Mouse (Mus musculus): ENCODE measurements around the gene Tex12.

The Tex12 gene

DNA sequence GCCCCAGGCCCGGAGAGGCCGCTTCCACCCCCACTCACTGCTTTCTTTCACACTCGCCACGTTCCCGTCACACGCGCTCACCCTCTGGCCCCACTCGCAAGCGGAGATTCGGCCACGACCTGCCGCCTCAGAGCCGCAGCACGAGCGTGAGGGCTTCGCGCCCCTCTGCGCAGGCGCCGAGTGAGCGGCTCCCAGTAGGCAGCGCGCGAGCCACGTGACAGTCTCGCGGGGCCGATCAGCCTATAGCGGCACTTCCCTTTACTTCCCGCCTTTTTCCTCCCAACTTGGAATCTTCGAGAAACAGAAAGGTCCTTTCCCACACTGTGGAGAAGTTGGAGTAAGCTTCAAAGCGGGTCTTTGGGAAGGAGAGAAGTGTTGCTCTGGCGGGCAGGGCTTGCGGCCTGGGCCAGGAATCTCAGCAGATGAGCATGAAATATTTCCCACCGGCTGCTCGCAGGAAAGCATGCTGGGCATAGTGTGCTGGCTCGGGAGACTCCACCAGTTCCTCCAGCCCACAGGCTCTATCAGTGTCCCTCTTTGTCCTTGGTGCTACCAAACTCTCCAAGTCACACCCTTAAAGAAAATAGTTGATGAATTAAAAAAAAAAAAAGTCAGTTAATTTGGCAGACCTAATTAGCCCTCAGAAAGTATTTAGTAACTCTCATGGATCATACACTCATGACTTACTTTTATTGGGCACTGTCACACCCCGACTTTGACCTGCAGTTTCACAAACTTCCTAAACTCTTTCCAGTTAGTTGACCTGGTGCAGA is at the start of gene Tex12:
TSS of gene Tex12 (minus strand) at position 181 of the 773 bp plus-strand sequence.
- no peak for DNase-seq (ENCODE audit: low spot score in 2 of 2)

DNA sequence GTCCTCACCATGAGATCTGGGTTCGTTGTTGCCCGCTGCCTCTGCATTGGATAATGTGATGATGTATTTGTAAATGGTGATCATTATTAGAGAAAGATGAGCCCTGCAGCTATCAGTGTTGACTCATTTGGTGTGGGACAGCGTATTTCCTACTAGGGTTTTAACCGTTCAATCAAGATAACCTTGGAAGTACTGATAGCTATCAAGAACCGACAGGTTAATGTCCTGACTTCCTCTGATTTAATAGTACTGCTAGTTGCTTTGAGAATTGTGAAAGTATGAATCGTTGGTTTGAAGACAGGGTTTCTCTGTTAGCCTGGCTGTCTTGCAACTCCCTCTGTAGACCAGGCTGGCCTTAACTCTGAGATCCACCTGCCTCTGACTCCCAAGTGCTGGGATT is 43.2 kb upstream of the Tex12 start:
- DNase-seq (ENCODE audit: low spot score in 2 of 2) = no peak

DNA sequence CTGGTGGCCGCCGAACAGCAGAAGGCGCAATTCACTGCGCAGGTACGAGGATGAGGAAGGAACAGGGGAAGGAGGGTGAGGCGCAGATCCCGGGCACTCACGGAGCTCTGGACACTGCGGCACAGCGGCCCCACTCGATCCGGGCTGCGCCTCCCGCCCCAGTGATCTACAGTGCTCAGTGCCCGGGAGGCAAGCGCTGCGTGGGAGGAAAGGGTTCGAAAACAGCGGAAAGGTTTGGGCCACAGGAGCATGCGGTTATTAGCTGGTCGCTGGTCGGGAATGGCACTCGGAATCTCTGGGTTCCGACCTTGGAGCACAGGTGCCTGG is 42.8 kb upstream of the Tex12 start:
- DNase-seq (ENCODE audit: low spot score in 2 of 2) = no peak

DNA sequence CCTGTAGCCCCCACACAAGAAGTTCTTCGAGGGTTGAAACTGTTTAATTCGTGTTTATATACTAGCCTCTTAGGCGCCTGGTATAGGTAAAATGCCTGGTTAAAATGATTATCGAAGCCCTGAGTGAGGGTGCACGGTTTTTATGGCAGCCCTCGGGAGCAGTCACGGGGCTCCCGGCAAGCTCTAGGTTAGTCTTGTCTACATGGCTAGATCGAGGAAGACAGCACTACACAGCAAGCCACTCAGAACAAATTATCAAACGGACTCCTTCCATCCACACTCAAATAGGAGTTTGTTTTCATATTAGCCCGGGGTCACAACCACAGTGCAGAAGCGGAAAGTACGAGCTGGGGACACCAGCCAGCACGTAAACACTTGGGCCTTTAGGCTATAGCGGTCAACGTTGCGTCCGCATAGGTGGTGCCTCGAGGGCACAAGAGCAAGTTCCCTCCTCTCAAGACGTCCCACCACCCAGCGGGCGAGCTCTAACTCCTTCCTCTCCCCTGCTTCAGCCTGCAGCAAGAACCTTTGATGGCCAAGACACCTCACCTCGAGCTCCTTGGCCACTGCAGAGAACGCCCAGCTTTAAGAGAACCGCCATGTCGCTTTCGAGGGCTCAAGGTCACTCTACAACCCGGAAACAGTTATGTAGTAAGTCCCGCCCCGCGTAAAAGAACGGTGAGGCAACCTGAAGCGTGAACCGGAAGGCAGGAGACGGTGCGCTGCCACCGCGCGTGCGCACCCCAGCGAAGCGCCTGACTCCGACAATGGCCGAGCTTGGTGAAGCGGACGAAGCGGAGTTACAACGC is 42.3 kb upstream of the Tex12 start, which contains the start of the genes Sdhd and Timm8b:
TSS of gene Sdhd (minus strand) at position 624 of the 809 bp plus-strand sequence.
TSS of gene Timm8b (plus strand) at position 722 of the 809 bp plus-strand sequence.
- DNase-seq (ENCODE audit: low spot score in 2 of 2) = peak; percentile 92 to 96

DNA sequence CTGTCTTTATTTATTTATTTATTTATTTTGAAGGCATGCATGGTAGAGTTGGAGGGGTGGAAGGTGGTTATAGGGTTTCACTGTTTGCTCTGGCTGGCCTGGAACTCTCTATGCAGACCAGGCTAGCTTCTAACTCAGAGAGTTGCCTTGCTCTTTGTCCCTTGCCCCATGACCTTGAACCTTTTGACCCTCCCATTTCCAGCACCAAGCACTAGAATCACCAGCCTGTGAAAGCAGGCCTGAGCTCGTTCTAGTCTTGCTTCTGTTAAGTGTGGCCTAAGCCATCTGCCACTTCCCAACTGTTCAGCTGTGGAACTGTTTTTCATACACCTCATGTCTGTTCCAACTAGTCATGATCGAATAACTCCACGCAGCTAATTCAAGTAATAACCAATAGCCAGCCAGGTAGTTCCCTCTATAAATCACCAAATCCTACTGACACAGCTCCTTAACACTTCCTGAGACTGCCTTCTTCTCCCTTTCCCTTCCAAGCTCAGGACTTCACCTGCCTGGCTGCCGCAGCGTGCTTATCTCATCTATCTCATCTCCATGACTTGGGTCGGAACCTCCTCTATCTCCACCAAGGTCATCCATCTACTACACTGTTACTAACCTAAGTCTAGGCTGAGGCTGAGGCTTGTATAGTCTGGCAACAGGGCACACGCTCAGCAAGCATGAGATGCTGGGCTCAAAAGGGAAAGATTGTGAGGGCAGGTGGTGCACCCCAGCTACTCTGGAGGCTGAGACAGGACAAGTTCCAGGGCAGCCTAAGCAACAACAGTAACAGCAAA is 41.1 kb upstream of the Tex12 start:
- DNase-seq (ENCODE audit: low spot score in 2 of 2) = no peak

DNA sequence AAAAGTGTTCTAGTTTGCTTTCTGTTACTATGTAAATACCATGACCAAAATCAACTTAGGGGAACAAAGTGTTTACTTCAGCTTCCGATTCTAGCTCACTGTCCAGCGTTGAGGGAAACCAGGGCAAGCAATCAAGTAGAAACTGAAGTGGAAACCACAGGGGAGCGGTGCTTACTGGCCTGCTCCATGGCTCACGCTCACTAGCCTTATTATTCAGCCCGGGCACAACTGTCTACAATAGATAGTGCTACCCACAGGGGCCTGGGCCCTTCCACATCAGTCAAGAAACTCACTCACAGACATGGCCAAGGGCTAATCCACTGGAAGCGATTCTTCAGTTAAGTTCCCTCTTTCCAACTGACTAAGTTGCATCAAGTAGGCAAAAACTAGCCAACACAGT is 40.4 kb upstream of the Tex12 start:
- no peak for DNase-seq (ENCODE audit: low spot score in 2 of 2)

DNA sequence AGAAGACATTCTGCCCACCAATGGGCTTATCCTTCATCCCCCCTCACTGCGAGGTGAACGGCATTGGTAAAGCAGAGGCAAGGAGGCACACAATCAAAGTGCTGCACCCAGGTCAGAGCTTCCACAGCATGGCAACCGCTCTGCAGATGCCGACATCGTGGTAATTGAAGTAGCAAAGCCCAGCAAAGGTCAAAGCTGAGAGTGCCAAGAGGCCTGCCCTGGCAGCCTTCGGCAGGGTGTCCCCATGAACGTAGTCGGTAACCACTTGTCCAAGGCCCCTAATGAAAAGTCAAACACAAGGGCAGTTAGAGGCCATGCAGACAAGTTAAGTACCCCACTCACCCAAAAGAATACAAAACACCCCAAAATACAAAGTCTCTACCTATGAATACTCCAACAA is 35.8 kb upstream of the Tex12 start:
- no peak for DNase-seq (ENCODE audit: low spot score in 2 of 2)

DNA sequence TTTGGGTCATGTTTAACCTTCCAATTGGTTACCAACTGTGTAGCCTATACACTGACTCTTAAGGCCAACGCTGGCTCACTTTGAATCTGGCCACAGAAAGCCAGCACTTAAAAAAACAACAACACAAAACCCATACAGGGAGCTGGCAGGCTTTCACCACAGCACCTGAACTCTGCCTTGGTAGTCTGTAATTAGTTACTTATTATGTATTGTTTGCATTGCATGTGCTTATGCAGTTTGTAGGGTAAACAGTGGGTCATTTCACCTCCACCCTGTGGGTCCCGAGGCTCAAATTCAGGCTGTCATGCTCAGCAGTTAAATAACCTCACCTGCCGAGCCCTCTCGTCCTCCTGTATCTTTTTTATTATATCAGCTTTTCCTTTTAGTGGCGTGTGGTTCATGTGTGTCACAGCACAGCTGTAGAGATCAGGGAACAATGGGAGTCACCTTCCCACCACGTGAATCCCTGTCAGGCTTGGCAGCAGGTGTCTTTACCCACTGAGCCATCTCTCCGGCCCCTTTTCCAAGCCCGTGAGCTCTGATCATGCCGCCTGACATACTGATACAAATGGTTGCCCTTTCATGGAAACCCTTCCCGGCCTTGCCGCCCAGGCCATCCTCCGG is 33.8 kb upstream of the Tex12 start:
- DNase-seq (ENCODE audit: low spot score in 2 of 2) = no peak

DNA sequence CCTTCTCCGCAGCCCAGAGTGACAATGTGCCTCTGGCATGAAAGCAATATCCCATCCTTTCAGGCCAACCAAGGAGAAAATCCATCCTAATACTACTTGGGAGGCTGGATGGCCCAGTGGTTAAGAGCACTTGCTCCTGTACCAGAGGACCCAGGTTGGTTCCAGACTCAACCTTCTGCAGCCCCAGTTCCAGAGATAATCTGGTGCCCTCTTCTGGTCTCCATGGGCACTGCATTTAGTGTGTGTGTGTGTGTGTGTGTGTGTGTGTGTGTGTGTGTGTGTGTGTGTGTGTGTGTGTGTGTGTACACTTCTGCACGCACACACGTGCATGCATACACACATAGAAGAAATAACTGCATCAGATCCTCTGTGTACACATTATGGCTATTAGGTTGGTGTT is 32.4 kb upstream of the Tex12 start:
- DNase-seq (ENCODE audit: low spot score in 2 of 2) = peak; percentile 46 to 80

DNA sequence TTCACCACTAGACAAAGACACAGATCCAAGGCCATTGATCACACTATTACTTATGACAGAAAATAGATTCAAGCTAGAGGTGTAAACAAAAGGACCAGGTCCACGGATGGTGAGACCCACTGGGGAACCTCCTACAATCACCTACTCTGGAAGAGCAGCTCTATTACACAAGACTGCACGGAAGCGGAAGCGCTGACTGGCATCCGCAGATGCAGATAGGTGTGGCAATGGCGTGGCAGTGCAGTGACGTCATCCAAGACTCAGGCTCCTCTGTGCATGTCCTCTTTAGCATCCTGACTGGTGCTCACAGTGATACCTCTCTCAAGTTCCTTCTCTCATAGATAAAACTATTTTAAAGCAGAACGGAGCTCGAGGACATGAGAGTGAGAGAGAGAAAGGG is 31.8 kb upstream of the Tex12 start:
- peak in 1 of 2 experiments; percentile 24 for DNase-seq (ENCODE audit: low spot score in 2 of 2)

DNA sequence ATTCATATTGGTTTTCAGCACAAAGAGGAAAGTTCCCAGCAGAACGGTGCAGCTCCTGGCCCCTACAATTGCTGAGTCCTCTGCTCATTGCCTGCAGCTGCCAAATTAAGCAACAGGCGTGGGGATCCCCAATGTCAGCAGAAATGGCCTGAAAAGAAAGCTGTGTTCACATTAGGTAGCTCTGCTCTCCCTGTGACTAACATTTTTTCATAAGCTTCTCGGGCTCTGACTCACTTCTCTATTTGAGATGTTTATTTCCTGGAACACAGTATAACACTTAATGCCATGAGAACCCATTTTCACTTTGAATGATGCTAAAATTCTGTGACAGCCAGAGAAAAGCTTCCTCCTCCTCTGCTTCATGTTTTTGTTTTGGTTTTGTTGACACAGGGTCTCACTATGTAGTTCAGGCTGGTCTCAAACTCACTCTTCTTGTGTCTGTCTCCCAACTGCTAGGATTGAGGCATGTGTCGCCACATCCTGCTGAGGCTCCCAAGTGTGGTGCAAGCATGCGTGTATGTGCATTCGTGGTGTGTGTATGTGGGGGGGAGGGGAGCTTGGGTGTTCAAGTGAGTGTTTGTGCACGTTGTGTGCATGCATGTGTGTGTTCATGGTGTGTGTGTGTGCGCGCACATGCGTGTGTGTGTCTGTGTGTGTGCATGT is 29.9 kb upstream of the Tex12 start:
- peak in 1 of 2 experiments; percentile 15 for DNase-seq (ENCODE audit: low spot score in 2 of 2)

DNA sequence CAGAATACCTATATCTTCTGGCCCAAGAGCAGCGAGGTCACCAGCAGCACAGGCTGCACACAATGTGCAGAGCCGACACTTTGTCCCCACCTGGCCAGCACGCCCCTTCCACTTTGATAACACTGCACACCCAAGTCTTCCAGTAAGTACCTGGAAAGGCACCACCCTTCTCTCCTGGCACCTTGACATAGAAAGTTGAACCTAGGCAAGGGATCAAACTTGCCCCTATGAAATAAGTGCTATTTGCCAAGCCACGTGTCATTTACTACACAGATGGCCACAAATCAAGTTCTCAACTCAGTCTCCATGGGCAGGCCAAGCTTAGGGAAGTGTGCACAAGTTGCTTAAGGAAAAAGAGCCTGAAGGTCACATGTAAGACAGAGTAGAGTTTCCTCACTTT is 25.8 kb upstream of the Tex12 start:
- no peak for DNase-seq (ENCODE audit: low spot score in 2 of 2)

DNA sequence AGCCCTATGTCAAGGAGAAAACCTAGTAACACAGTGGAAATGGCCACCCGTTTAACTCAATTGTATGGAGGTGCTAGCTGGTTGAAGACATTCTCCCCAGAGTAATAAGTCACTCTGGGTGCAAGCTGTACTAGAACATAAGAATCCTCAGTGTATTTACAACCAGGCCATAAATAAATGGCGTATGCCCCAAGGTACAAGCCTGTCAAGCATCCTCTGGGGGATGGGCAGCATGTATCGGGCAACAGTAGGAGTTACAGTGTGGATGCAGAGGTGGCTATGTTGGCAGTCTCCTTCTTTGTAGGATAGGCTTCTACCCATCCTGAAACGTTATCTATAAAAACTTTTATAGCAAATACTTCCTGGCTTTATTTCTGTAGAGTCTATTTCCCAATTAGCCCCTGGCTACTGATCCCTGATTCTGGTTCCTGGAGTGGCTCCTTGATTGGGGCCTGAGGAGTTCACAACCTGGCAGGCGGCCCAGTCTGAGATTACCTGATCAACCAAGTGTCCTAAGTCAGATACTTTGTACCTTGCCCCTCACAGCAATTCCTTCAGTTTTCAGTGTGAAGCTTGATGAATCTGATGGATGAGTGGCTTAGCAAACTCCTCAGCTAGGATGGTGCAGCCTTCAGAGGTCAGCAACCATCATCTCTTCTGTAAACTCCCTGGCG is 24.2 kb upstream of the Tex12 start:
- no peak for DNase-seq (ENCODE audit: low spot score in 2 of 2)

DNA sequence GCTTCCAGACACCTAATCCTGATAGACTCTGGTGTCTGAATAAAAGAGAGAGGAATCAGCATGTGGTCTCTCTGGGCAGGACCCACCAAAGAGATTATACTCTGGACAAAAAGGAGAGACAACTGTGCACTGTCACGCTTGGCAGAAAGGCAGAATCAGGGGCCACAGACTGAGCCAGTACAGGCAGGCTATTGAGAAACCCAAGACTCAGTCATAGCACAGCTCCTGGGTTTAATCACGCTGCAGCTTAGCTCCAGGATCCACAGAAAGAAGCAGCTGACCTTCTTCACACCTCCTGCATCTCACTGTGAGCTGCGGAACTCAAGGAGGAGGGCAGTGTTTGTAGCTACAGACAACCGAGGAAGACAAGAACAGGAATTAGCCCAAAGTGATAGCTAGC is 19.2 kb upstream of the Tex12 start:
- DNase-seq (ENCODE audit: low spot score in 2 of 2) = peak in 1 of 2 experiments; percentile 31

DNA sequence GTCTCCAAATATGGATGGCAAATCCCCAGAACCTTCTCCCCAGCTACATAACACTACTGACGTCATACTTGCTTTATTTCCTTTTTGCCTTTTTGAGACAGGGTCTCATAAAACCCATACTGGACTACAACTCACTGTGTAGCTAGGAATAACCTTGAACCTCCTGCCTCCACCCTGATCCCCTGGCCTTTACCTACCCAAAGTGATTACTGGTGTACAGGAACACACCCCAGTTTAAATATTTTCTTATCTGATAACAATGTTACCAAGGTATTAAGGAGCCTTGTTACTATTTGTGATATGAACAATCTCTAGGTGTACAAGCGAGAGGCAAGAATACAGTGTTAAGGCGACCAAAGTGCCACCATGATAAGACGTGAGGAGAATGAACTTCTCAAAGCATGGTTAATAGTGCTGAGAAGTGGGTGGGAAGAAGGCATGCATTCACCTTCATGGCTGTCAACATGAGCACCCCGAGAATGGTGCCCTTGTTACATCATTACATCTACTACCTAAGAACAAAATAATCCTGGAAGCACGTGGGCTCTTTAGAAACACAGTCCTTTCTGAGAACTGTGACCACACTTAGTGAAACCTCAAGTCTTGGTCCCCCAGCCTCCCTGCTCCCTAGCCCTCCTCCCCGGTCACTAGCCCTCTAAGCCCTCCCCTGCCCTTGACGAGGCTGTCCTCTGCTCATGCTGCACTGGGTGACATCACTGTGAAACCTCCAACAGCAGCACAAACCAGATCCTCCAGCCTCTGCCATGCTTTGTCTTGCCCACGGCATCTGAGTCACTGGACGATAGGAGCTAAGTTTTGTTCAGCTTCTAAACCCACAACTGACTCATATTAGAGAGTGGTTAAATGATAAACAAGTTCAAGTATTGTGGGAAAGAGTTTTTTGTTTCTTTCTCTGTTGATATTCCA is 8.7 kb upstream of the Tex12 start:
- DNase-seq (ENCODE audit: low spot score in 2 of 2) = no peak

DNA sequence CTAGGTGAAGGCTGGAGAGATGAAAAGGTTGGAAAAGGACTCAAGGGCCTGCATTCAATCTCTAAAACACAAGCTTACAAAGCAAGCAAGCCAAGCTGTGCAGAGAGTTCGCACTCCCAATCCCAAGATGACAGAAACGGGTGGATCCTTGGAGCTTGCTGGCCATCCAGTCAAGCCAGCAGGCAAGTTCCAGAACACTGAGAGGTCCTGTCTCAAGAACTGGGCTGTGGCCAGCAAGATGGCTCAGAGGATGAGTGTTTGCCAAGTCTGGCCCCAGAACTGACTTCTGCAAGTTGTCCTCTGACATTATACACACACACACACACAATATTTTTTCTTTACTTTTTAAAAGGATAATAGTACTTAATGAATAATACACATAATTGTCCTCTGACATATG is 6.8 kb upstream of the Tex12 start:
- no peak for DNase-seq (ENCODE audit: low spot score in 2 of 2)

DNA sequence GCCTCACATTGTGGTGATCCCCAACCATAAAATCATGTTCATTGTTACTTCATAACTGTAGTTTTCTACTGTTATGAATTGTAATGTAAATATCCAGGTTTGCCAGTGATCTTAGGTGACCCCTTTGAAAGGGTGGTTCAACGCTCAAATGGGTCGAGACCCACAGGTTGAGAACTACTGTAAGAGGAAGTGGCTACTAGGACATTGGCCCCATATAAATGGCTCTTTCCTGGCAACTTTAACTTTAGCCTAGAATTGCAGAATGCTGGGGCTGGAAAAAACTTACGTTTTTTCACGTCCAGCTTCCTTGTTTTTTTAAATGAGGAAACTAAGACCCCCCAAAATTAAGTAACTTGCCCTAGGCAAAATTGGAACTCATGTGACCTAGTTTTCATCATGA is 6.2 kb upstream of the Tex12 start:
- DNase-seq (ENCODE audit: low spot score in 2 of 2) = no peak

DNA sequence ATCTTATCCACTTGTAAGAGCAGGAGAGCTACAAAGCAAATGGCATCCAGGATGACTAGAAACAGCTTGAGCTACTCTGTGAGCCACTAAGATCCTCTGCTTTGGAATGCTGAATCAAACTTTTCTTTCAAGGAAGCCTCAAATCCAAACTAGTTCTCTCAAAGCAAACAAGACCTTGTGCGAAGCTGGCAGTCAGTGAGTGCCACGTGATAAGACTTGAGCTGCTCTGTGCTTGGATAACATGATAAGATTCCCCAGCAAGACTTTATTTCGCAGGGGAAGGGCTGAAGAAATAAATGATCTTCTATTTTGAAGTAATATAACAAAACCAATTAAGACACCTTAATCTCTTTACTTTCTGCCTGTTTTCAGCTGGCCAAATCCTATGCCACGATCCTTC is 4.8 kb upstream of the Tex12 start:
- DNase-seq (ENCODE audit: low spot score in 2 of 2) = no peak

DNA sequence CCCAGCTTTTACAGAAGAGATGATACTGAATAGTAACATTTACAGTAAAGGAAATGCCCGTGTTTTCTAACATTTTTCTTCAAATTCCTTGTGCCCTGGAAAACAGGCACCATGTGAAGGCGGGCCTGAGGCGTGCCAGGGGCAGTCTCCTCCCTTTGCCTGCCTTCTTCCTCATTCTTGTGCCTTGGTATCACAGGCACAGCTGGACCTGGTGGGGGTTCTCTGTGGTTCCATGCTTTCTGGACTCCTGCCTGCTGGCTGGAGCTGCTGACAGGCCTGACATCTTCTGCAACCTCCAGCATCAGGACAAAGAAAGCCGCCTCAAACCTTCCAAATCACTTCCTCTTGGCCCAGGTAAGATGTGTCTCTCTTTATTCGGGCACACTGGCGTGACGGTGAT is 4.0 kb upstream of the Tex12 start:
- DNase-seq (ENCODE audit: low spot score in 2 of 2) = no peak

DNA sequence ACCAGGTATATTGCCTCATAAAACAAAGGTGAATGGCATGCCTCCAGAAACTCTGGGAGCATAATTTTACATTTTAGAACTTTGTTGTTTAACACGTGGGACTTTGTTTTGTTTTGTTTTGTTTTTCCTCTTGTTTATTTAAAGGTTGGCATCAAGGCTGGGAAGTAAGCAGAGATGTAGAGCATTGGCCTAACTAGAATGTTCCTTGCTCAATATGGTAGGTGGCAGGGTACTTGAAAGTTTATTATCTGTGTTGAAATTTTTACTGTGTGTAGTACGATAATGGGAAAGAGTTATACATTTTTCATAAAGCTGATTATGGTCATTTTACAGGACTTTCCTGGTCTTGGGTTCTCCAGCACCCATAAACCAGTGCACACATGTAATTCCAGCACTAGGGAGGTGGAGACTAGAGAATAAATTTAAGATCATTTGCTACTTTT is 814 bp upstream of the Tex12 start:
- DNase-seq (ENCODE audit: low spot score in 2 of 2) = no peak

Measured in spleen, postnatal 4 days (tissue).